Mouse (Mus musculus): ENCODE measurements at regions not wholly inside any gene's neighbourhood (a gene's known extent, or its start where the extent isn't known, plus 50 kb on each side); places are given as distances from the start of the nearest gene placed in this dataset.

DNA sequence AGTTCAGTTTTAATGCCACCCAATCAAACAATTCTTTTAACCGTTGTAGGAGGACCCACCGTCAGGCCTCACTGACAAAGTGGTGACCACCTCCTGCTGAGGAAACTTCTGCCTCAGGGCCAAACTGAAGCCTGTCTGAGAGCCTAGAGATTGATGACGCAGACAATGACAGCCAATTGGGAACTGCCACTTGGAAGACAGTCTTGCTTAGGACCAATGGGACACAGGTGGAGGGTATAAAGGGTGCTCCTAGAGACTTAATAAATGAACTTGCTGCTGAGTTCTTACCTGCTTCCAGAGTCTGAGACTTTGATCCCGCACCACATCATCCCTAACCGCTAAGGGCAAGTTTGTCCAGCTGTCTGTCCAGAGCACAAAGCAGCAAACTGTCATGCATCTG, 80.0 kb downstream of the Tbx4 start:
- 73% methylated on average over 5 of the region's 5 CpGs for WGBS (ENCODE audit: insufficient replicate concordance)
- Histone ChIP-seq H3K36me3 (replicated peaks) (no peaks in the 10 kb centered on the region), H3K4me3 (replicated peaks) (no peak overlapping the region)

GRCm38 (mm10) chr11:85970287-85970686, 84.1 kb downstream of the Tbx4 start:
- Histone ChIP-seq H3K4me3 (replicated peaks) (no peak overlapping the region), H3K4me2 (no peak overlapping the region), H3K27ac (replicated peaks) (no peak overlapping the region), H3K9ac (no peak overlapping the region), H3K4me1 (replicated peaks) (0 out of 2 replicates have a peak, but pooled peaks cover 2% of the 10 kb centered on the region), H3K36me3 (replicated peaks) (no peaks in the 10 kb centered on the region), H3K9me3 (replicated peaks) (no peaks in the 10 kb centered on the region), H3K27me3 (0 out of 2 replicates have a peak, but pooled peaks cover 6% of the 10 kb centered on the region)
- WGBS (ENCODE audit: insufficient replicate concordance), result 47% methylated on average over 2 of the region's 2 CpGs
- no peak for ATAC-seq (ENCODE audit: insufficient read depth)

More for the DNA sequence above, 80.0 kb downstream of the Tbx4 start:
- H3K9ac ChIP-seq, result no peak overlapping the region
- no peak for ATAC-seq (ENCODE audit: insufficient read depth)
- no peak overlapping the region for H3K4me2 ChIP-seq
- no peaks in the 10 kb centered on the region for H3K9me3 ChIP-seq (replicated peaks)
- H3K27ac ChIP-seq (replicated peaks), result no peak overlapping the region
- H3K4me1 ChIP-seq (replicated peaks), result no peaks in the 10 kb centered on the region
- H3K27me3 ChIP-seq, result no peaks in the 10 kb centered on the region

GRCm38 (mm10) chr11:85972385-85972784, 86.2 kb downstream of the Tbx4 start:
- no peak overlapping the region for H3K4me3 ChIP-seq (replicated peaks)
- H3K9me3 ChIP-seq (replicated peaks), result no peaks in the 10 kb centered on the region
- H3K27me3 ChIP-seq, result 0 out of 2 replicates have a peak, but pooled peaks cover 6% of the 10 kb centered on the region
- H3K9ac ChIP-seq, result no peak overlapping the region
- ATAC-seq (ENCODE audit: insufficient read depth), result no peak
- no peak overlapping the region for H3K4me2 ChIP-seq
- 24% methylated on average over 7 of the region's 7 CpGs for WGBS (ENCODE audit: insufficient replicate concordance)
- no peaks in the 10 kb centered on the region for H3K36me3 ChIP-seq (replicated peaks)
- no peak overlapping the region for H3K27ac ChIP-seq (replicated peaks)
- 0 out of 2 replicates have a peak, but pooled peaks cover 2% of the 10 kb centered on the region for H3K4me1 ChIP-seq (replicated peaks)

GRCm38 (mm10) chr11:85973736-85974135, 87.5 kb downstream of the Tbx4 start:
- Histone ChIP-seq H3K9me3 (replicated peaks) (no peaks in the 10 kb centered on the region), H3K4me1 (replicated peaks) (0 out of 2 replicates have a peak, but pooled peaks cover 2% of the 10 kb centered on the region), H3K4me3 (replicated peaks) (no peak overlapping the region), H3K4me2 (no peak overlapping the region), H3K27ac (replicated peaks) (no peak overlapping the region), H3K9ac (no peak overlapping the region), H3K36me3 (replicated peaks) (no peaks in the 10 kb centered on the region), H3K27me3 (0 out of 2 replicates have a peak, but pooled peaks cover 6% of the 10 kb centered on the region)
- WGBS (ENCODE audit: insufficient replicate concordance), result 53% methylated on average over 5 of the region's 5 CpGs
- no peak for ATAC-seq (ENCODE audit: insufficient read depth)

DNA sequence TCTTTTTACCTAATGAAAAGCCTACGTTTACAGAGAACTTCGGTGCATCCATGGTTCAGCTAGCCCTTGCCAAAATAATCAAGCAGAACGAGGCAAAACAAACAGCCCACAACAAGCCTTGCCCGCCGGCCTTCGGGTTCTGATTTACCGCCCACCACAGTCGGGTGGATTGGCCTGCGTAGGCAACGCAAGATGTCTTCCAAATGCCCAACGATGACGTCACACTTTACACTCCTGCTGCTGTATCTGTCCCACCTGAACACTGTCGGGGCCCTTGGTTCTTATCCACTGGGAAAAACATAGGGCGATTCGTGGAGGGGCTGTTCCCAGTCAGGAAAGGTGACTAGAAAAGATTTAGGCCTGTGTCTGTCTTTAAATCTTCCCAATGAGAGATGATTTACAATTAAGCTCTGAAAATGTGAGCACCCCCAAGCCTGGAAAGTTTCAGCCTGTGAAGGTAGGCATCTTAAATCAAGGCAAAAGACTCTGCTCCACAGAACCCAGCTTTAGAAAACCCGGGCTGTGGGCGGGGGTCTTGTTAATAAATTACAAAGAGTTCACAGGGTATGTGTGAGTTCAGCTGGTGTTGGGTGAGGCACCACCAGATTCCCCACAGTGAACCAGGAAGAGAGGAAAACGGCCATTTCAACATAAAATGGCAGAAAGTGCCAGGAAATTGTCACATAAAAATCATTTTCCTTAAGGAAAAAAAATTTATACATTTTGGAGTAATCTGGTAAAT, 90.6 kb downstream of the Tbx4 start:
- 0 out of 2 replicates have a peak, but pooled peaks cover 6% of the 10 kb centered on the region for H3K27me3 ChIP-seq
- no peak overlapping the region for H3K27ac ChIP-seq (replicated peaks)
- 69% methylated on average over 18 of the region's 18 CpGs for WGBS (ENCODE audit: insufficient replicate concordance)
- H3K36me3 ChIP-seq (replicated peaks), result no peaks in the 10 kb centered on the region
- no peaks in the 10 kb centered on the region for H3K9me3 ChIP-seq (replicated peaks)
- H3K9ac ChIP-seq, result no peak overlapping the region
- no peak for ATAC-seq (ENCODE audit: insufficient read depth)
- H3K4me1 ChIP-seq (replicated peaks), result 0 out of 2 replicates have a peak, but pooled peaks cover 2% of the 10 kb centered on the region
- H3K4me3 ChIP-seq (replicated peaks), result no peak overlapping the region
- H3K4me2 ChIP-seq, result no peak overlapping the region

GRCm38 (mm10) chr11:85980388-85980787, 94.2 kb downstream of the Tbx4 start:
- 81% methylated on average over 11 of the region's 11 CpGs for WGBS (ENCODE audit: insufficient replicate concordance)
- no peaks in the 10 kb centered on the region for H3K9me3 ChIP-seq (replicated peaks)
- ATAC-seq (ENCODE audit: insufficient read depth), result no peak

GRCm38 (mm10) chr11:85981561-85981960, 95.3 kb downstream of the Tbx4 start:
- no peak overlapping the region for H3K9ac ChIP-seq
- no peaks in the 10 kb centered on the region for H3K9me3 ChIP-seq (replicated peaks)
- no peaks in the 10 kb centered on the region for H3K4me1 ChIP-seq (replicated peaks)
- no peaks in the 10 kb centered on the region for H3K27me3 ChIP-seq
- no peak for ATAC-seq (ENCODE audit: insufficient read depth)
- no peaks in the 10 kb centered on the region for H3K36me3 ChIP-seq (replicated peaks)
- H3K4me3 ChIP-seq (replicated peaks), result no peak overlapping the region
- H3K4me2 ChIP-seq, result no peak overlapping the region
- 65% methylated on average over 4 of the region's 4 CpGs for WGBS (ENCODE audit: insufficient replicate concordance)
- H3K27ac ChIP-seq (replicated peaks), result no peak overlapping the region

More at GRCm38 (mm10) chr11:85980388-85980787, 94.2 kb downstream of the Tbx4 start:
- Histone ChIP-seq H3K27ac (replicated peaks) (no peak overlapping the region), H3K4me2 (no peak overlapping the region), H3K27me3 (no peaks in the 10 kb centered on the region), H3K36me3 (replicated peaks) (no peaks in the 10 kb centered on the region), H3K4me3 (replicated peaks) (no peak overlapping the region), H3K4me1 (replicated peaks) (no peaks in the 10 kb centered on the region), H3K9ac (no peak overlapping the region)

- no peak overlapping the region for H3K4me3 ChIP-seq (replicated peaks)
- no peaks in the 10 kb centered on the region for H3K9me3 ChIP-seq (replicated peaks)
- no peaks in the 10 kb centered on the region for H3K4me1 ChIP-seq (replicated peaks)
- ATAC-seq (ENCODE audit: insufficient read depth), result no peak
- H3K27ac ChIP-seq (replicated peaks), result no peak overlapping the region
- H3K9ac ChIP-seq, result no peak overlapping the region
- peaks cover 36% of the 10 kb centered on the region for H3K27me3 ChIP-seq
- H3K36me3 ChIP-seq (replicated peaks), result no peaks in the 10 kb centered on the region
- no peak overlapping the region for H3K4me2 ChIP-seq
- WGBS (ENCODE audit: insufficient replicate concordance), result 59% methylated on average over 8 of the region's 8 CpGs
Measured at GRCm38 (mm10) chr11:85986338-85986737, 100.1 kb downstream of the Tbx4 start.

GRCm38 (mm10) chr11:85987181-85987580, 101.0 kb downstream of the Tbx4 start:
- no peak overlapping the region for H3K4me2 ChIP-seq
- H3K27ac ChIP-seq (replicated peaks), result no peak overlapping the region
- H3K4me1 ChIP-seq (replicated peaks), result no peaks in the 10 kb centered on the region
- no peak overlapping the region for H3K4me3 ChIP-seq (replicated peaks)
- 65% methylated on average over 2 of the region's 2 CpGs for WGBS (ENCODE audit: insufficient replicate concordance)
- no peaks in the 10 kb centered on the region for H3K36me3 ChIP-seq (replicated peaks)
- peaks cover 38% of the 10 kb centered on the region for H3K27me3 ChIP-seq
- no peak overlapping the region for H3K9ac ChIP-seq
- no peak for ATAC-seq (ENCODE audit: insufficient read depth)
- H3K9me3 ChIP-seq (replicated peaks), result no peaks in the 10 kb centered on the region

DNA sequence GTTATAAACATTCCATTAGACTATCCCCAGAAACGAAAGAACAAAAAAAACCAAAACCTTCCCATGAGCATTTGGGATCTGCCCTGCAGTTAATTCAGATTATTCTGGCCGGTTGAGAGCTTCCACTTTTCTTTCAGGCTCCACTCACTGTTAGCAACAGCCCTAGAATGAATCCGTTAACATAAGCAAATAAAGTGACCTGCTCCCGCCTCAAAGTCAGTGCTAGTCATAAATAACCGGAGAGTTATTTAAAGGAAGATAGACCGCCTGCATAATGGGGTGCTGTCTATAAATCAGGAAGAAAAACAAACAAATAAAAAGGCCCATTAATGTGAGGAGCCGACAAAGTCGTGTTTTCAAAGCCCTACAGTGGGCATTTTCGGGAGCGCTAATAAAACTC, 103.3 kb downstream of the Tbx4 start:
- WGBS (ENCODE audit: insufficient replicate concordance), result 10% methylated on average over 10 of the region's 10 CpGs
- H3K36me3 ChIP-seq (replicated peaks), result no peaks in the 10 kb centered on the region
- H3K9me3 ChIP-seq (replicated peaks), result no peaks in the 10 kb centered on the region
- peaks cover 39% of the 10 kb centered on the region for H3K27me3 ChIP-seq
- no peak overlapping the region for H3K27ac ChIP-seq (replicated peaks)
- H3K9ac ChIP-seq, result no peak overlapping the region
- peak overlapping the region; percentile 44 for H3K4me2 ChIP-seq
- H3K4me1 ChIP-seq (replicated peaks), result no peaks in the 10 kb centered on the region
- H3K4me3 ChIP-seq (replicated peaks), result no peak overlapping the region
- no peak for ATAC-seq (ENCODE audit: insufficient read depth)

- no peaks in the 10 kb centered on the region for H3K9me3 ChIP-seq (replicated peaks)
- no peak overlapping the region for H3K4me3 ChIP-seq (replicated peaks)
- no peaks in the 10 kb centered on the region for H3K36me3 ChIP-seq (replicated peaks)
- no peak overlapping the region for H3K9ac ChIP-seq
- H3K27me3 ChIP-seq, result peaks cover 44% of the 10 kb centered on the region
- H3K4me1 ChIP-seq (replicated peaks), result no peaks in the 10 kb centered on the region
- H3K4me2 ChIP-seq, result peak overlapping the region; percentile 44
- no peak overlapping the region for H3K27ac ChIP-seq (replicated peaks)
- ATAC-seq (ENCODE audit: insufficient read depth), result no peak
- WGBS (ENCODE audit: insufficient replicate concordance), result 7% methylated on average over 12 of the region's 12 CpGs
Measured at GRCm38 (mm10) chr11:85989940-85990493, 103.8 kb downstream of the Tbx4 start.

Data from liver, embryonic 15.5 days (tissue).